Mouse (Mus musculus) forebrain, embryonic 12.5 days (tissue): ENCODE measurements around the gene Bola2. TPM values are rescaled to one million over a fixed set of nuclear protein-coding genes. Genes with fewer than 3 reads are reported as not detected.

ENCODE experiments used
- polyA plus RNA-seq: library from polyadenylated mRNA; unstranded; fragments of >200 nt; fragmentation: Nextera tagmentation; extraction: Ambion mirVana; gene quantifications from 2 replicates; pipeline ENCODE4 v1.2.1, GENCODE M21; 2016

Gene Bola2
- polyA plus RNA-seq, 1 experiment from 2014 or later = 157 TPM

Other genes with a start within 250 kb of the Bola2 start
- 0.23 and 0.43 TPM in 2 replicates for gene Atp2a1, start 232.3 kb upstream of the Bola2 start, polyA plus RNA-seq
- gene Sh2b1, start 220.0 kb upstream of the Bola2 start, polyA plus RNA-seq = 57.7 and 60.2 TPM in 2 replicates
- 113 and 119 TPM in 2 replicates for gene Tufm, start 208.0 kb upstream of the Bola2 start, polyA plus RNA-seq
- gene Atxn2l, start 192.0 kb upstream of the Bola2 start, polyA plus RNA-seq = 76.6 and 92.6 TPM in 2 replicates
- 213 and 225 TPM in 2 replicates for gene Eif3c, start 129.0 kb upstream of the Bola2 start, polyA plus RNA-seq
- 0.31 and 0.52 TPM in 2 replicates for gene Apobr, start 110.5 kb upstream of the Bola2 start, polyA plus RNA-seq
- gene Cln3, start 109.6 kb upstream of the Bola2 start, polyA plus RNA-seq = 27.5 and 32.7 TPM in 2 replicates
- gene Il27, start 100.5 kb upstream of the Bola2 start, polyA plus RNA-seq = not detected in 2 replicates
- gene Nupr1, start 64.5 kb upstream of the Bola2 start, polyA plus RNA-seq = 3.1 and 3.8 TPM in 2 replicates
- 39.4 and 51.2 TPM in 2 replicates for gene Sgf29, start 46.1 kb upstream of the Bola2 start, polyA plus RNA-seq
- 0.42 and 0.54 TPM in 2 replicates for gene Sult1a1, start 19.0 kb upstream of the Bola2 start, polyA plus RNA-seq
- 14.7 and 14.9 TPM in 2 replicates for gene Slx1b, start 383 bp downstream of the Bola2 start, polyA plus RNA-seq
- 49.1 and 51.0 TPM in 2 replicates for gene Coro1a, start 12.4 kb downstream of the Bola2 start, polyA plus RNA-seq
- gene Mapk3, start 64.2 kb downstream of the Bola2 start, polyA plus RNA-seq = 51.5 and 56.8 TPM in 2 replicates
- gene Gdpd3, start 70.9 kb downstream of the Bola2 start, polyA plus RNA-seq = 1.4 and 1.5 TPM in 2 replicates
- 91.8 and 92.7 TPM in 2 replicates for gene Ypel3, start 81.6 kb downstream of the Bola2 start, polyA plus RNA-seq
- gene Tbx6, start 86.1 kb downstream of the Bola2 start, polyA plus RNA-seq = 0.33 and 0.56 TPM in 2 replicates
- 310 and 320 TPM in 2 replicates for gene Ppp4c, start 97.1 kb downstream of the Bola2 start, polyA plus RNA-seq
- gene Fam57b, start 102.3 kb downstream of the Bola2 start, polyA plus RNA-seq = 16.2 and 17.6 TPM in 2 replicates
- not detected in 2 replicates for gene 4930451I11Rik, start 136.2 kb downstream of the Bola2 start, polyA plus RNA-seq
- gene Doc2a, start 152.0 kb downstream of the Bola2 start, polyA plus RNA-seq = 5.5 and 6.6 TPM in 2 replicates
- 53.3 TPM in 2 replicates for gene Hirip3, start 166.6 kb downstream of the Bola2 start, polyA plus RNA-seq
- gene Ino80e, start 167.0 kb downstream of the Bola2 start, polyA plus RNA-seq = 96.5 and 108 TPM in 2 replicates
- gene Taok2, start 189.3 kb downstream of the Bola2 start, polyA plus RNA-seq = 60.9 and 65.4 TPM in 2 replicates
- 23.0 and 25.3 TPM in 2 replicates for gene Tmem219, start 227.5 kb downstream of the Bola2 start, polyA plus RNA-seq
- gene Kctd13, start 233.5 kb downstream of the Bola2 start, polyA plus RNA-seq = 45.3 and 46.4 TPM in 2 replicates